Mouse (Mus musculus) left cerebral cortex, adult 8-10 months (tissue): ENCODE results near the gene Ppp1r12c. TPM values are rescaled to one million over a fixed set of nuclear protein-coding genes. Genes with fewer than 3 reads are reported as not detected.
A peak's percentile ranks its signal among the peaks of the same experiment; 100 is the strongest.
"Not testable (repeated sequence)": the region's sequence is repeated elsewhere in the genome, so short reads cannot be mapped to it uniquely, and the experiment has no call there.

ENCODE experiments used
- DNase-seq, 2 experiments: peaks; one replicate each; pipeline ENCODE4 v3.0.0; 2022; ENCODE audit warnings: low spot score in 2 of 2
- total RNA-seq, 4 experiments: library from RNA; stranded (reverse); gene quantifications; 2 replicates each; pipeline ENCODE4 v1.2.4; 2022

Gene Ppp1r12c
- 100 to 1,000 TPM; 142 to 158 (median 151) TPM for total RNA-seq

DNA sequence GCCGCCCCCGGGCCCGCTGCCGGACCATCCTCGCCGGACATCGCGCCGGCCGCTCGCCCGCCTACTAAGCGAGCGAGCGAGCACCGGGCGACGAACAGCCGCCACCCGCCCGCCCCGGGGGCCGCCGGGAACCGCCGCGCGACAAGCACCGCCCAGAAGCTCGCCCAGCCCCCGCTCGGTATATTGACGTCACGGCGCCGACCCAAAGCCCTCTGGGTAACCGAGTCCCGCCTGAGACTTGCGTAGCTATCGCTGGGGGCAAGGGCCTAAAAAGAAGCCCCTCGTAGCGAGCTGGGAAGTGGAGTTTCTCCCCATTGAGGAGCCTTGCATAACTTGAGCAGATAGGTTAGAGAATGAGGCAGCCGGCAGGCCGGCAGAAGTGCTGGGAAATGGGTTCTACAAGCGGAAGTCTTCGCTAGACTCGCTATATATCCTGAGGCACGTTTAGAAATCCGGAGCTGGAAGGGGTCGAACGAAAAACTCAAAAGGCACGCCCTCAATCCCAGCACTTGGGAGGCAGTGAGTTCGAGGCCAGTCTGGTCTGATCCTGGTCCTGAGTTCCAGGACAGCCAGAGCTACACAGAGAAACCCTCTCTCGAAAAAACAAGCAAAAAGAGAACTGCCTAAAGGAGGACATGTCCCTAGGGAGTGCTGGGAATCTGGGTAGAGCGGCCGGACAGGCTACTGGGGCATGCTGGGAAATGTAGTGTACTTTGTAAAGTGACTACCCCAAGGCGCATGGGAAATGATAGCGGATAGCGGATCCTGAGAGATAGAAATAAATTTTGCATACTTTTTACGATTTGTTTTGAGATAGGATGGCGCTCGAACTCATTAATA lies at the start of gene Ppp1r12c:
Ppp1r12c (minus strand) TSS at position 123 of the 840 bp plus-strand sequence.
- peak; percentile 91 to 93 for DNase-seq

DNA sequence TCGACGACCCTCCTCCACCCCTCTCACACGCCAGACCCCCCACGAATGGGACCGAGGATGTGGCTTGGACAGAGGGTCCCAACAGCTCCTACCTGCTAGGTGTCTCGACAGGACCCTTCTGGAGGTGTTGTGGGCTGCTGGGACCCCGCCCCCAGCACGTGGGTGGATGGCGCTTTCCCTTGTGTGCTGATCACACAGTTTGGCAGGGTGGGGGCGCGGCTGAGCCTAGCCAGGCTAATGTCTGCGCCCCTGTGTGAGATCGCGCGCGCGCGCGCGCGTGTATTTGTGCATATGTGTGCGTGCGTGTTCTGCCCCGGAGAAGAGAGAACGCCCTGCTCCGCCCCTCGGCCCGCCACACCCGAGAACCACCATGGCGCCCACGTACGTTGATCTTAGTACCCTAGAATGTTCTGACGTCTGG lies 45.8 kb upstream of the Ppp1r12c start, which contains the start of gene Syt5:
Syt5 (minus strand) TSS at position 321 of the 421 bp plus-strand sequence.
- DNase-seq = peak; percentile 56 to 83

DNA sequence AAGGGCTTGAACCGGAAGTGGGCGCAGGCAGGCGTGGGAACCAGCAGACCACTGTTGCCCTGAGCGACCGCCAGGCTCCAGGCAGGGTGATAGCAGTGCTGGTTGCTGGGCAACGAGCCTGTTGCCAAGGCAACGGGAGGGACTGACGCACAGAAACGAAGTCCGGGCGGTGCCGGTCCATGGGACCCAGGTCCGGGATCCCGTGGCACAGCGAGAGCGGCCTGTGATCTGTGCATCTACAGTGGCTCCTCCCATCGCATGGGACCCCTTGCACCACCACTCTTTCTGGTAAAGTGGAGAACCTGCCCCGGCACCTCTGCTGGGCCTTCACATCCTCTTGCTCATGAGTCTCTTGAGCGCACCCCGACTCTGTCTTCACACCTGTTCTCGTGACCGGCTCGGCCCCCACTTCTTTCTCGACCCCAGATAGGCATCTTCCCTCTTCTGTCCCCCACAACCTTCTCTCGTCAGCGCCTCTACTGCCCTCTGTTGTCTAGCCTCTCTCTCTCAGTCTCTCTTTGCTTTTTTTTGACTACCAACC lies 45.2 kb upstream of the Ppp1r12c start:
- DNase-seq = peak; percentile 93 to 97

GRCm38 (mm10) chr7:4546050-4546449 lies 44.6 kb upstream of the Ppp1r12c start:
- no peak for DNase-seq

DNA sequence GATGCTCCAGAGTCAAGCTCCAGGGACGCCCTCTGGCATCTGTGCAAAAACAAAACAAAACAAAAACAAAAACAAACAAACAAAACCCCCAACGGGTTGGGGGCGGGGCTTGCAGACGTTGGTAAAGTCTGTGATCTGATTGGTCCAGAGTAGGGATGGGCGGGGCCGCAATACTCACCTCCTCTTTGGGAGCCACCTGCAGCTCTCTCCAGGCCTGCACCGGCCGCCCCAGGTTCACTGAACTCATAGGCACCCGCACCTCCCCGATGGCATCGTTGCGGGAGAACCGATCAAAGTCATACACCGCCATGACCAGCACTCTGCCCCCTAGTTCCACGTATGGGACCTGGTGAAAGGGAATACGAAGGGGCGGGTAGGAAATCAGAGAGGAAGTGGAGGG lies 40.5 kb upstream of the Ppp1r12c start:
- no peak for DNase-seq

- no peak for DNase-seq
Observed at GRCm38 (mm10) chr7:4541344-4541743, 39.9 kb upstream of the Ppp1r12c start.

- no peak for DNase-seq
Observed at GRCm38 (mm10) chr7:4539019-4539418, 37.5 kb upstream of the Ppp1r12c start.

DNA sequence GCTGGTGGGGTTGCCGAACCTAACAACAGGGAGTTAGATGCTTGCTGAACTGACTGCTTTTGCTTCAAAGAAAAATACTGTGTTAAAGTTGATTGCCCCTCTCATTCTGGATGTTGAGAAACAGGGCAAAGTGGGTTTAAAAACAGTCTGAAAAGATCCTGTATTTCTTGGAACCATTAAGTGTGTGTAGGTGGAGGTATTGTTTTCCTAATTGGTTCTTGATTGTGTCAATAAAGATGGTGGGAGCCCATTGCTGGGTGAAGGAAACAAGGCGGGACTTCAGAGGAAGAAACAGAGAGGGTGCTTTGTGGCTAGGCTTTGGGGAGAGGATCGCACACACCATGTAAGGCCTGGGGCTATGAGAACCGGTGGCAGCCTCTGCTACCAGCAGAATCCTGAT lies 35.7 kb upstream of the Ppp1r12c start:
- no peak for DNase-seq

DNA sequence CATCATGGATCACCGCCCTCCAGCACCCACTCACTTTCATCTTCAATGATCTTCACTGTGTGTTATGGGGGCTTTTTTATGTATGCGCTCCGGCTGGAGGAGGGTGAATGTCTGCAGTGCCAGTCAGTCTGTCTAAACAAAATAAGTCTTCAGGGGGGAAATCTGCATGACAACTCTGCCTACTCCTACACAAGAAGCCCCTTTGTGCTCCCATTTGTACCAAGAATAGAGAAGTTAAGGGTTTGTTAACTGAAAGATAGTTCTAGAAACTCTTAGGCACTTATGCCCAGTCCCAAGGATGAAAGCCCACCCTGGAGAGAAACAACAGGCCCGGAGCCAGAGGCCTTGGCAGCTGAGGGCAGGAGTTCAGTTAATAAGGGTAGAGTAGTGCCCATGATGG lies 34.9 kb upstream of the Ppp1r12c start:
- no peak for DNase-seq

DNA sequence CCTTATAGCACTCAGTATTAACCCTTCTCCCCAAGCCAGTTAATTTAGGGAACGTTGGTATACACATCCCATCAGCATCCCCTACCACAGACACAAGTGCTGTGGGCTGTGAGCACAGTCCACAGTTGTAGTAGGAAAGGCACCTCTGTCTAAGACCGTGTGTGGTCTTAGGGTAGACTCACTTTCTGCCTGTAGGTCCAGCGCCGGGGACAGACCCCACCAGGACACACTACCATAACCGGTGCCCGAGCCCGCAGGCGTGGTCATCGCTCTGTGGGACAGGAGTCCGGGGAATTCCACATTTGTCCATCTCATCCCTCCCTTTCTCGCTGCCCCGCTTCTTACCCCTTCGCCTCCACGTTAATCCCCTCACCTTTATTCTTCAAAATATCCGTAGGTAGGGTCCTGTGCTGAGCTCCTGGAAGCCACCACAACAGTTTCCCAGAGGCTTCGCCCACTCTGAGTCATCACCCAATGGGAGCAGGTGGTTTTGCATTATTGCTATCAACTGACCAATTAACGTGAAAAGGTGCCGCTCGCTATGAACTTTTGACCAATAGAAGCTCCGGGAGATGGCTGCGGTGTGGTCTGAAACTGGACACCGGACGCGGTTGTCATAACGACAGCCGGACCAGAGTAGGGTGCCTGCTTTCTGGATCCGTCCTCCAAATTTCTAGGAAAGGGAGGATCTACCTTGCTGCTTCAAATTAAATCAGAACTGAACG lies 30.7 kb upstream of the Ppp1r12c start, which contains the start of gene Dnaaf3:
Dnaaf3 (minus strand) TSS at position 449 of the 725 bp plus-strand sequence.
- no peak for DNase-seq

- not testable (repeated sequence) for DNase-seq
Observed at GRCm38 (mm10) chr7:4530166-4530565, 28.7 kb upstream of the Ppp1r12c start.

DNA sequence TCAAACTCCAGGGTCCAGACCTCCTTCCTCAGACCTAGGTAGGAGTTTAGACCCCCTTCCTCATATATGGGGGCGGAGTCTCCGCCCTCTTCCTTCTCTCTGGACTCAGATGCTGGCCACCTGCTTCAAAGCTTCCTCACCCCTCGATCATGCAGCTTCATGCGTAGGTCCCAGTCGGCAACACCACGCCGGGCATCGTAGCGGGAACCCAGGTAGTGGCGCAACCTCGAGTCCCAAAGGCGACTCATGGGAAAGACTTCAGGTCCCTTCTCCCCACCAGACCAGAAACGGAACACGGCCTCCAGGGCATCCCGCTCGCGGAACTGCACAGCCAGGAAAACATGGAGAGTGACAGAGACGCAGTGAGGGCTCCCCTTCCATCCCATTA lies 25.8 kb upstream of the Ppp1r12c start:
- DNase-seq = no peak

DNA sequence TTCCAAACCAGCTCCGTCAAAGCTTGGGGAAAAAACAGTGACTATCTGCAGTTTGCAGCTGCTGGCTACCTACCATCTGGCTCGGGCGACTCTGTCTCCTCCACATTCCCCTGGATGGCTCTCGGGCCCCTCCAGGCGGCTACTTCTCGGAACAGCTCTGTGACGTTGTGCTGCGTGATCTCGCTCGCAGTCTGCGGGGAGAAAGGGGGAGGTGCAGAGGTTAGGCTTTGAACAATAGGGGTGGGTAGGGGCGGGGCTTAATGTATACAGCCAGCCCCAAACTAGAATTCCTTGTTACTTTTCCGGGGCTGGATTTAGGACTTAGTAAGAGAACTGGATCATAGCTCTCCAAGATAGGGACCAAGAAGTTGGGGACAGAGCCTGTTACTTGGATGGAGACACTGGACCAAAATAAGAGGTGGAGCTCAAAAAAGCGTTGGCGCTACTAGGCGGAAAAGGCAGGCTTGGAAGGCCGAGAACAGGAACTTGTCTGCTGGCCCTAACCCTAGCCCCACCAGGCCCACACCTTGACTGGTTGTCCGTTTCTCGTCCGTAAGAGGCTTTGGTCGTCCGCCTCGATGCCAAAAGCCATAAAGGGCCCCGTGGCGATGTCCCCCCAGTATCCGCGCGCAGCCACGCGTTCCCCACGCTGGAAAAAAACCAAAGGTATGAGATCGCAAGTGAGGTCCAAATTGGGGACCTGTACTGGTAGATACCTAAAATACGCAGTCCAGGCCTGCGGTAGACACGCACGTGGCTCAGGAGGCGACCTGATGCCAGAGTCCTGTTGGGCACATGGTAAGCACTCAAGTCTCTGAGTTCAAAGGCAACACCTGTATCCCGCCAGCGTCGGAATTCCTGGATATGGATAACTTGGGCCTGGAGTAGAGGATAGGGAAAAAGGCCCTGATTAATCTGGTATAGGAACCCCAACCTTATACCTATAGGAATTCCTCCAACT lies 25.1 kb upstream of the Ppp1r12c start:
- peak in 1 of 2 experiments; percentile 65 for DNase-seq

- not testable (repeated sequence) for DNase-seq
Observed at GRCm38 (mm10) chr7:4524212-4524922, 22.9 kb upstream of the Ppp1r12c start, which contains the start of gene Tnni3. Tnni3 (minus strand) TSS chr7:4524229.

GRCm38 (mm10) chr7:4523205-4524130 lies 22.0 kb upstream of the Ppp1r12c start:
- no peak for DNase-seq

DNA sequence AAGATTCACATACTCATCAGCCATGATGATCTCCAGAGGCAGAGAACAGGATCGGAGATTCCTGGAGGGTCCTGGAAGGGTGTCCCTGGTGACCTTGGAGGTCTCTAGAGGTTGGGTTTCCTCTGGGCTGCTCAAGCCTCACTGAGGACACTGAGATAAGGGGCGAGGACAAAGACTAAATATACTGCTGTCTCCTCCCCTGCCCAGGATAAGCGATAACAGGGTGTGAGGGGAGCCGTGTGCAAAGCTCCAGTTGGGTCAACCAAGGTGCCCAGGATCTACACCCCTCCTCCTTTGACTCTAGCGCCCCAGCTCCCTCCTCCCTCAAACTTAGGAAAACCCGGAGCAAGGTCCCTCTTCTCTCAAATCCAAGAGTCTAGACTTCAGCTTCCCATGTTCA lies 20.8 kb upstream of the Ppp1r12c start:
- DNase-seq = no peak

DNA sequence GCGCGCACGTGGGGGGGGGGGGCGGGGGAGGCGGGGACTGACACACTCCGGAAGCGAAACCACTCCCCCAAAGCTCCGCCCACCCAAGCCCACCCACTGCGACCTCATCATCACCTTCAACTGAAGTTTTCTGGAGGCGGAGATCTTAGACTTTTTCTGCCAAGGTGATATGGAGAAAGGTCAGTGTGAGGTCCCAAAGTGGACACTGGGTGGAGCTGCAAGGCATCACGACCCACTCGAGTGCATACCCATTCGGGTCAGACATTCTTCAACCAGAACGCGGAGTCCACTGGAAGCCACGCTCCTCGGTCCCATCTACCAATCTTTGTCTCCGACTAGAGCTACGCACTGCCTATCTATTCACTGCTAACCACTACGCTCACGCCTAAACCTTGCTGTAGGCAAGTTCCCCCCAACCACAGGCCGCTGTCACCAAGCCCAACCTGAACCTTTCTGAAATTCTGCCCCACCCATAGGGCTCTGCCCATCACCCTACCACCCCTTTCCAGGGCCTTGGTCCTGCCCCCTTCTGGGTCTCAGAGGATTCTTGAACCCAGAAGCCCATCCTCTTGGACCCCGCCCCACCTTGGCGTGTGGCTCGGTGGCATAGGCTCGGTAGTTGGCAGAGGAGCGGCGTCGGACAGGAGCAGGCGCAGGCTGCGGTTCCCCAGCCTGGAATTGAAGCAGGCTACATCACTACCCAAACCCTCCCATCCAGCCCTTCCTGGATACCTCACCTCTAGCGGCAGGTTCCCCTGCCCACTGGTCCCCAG lies 19.9 kb upstream of the Ppp1r12c start:
- DNase-seq = no peak

GRCm38 (mm10) chr7:4518487-4518886 lies 17.0 kb upstream of the Ppp1r12c start:
- no peak for DNase-seq
